Mouse (Mus musculus): Measurements from ENCODE around the gene a.
"Not testable (repeated sequence)": the region's sequence is repeated elsewhere in the genome, so short reads cannot be mapped to it uniquely, and the experiment has no call there.

a gene

DNA sequence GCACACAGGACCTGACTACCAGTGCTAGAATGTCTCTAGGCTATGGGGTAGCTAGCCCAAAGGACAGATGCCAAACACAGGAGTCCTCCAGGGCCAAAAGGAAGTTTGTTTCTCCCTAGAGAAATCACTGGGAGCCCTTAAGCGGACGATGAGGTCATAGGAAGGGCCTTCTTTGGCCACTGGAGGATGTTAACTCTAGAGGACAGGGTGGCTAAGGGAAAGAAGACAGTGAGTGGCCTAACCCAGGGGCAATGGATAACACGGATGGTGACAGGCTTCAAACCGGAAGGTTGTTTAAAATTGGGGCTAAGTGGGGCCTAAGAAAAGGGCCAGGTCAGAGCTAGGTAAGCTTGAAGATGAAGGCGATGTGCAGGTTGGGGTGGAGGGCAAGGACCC is 258.9 kb downstream of the a start:
- H3K36me3 ChIP-seq (ENCODE audit: control insufficient read depth, insufficient read depth, low read length, poor library complexity, severe bottlenecking): no peaks in the 10 kb centered on the region
- H3K27me3 ChIP-seq (ENCODE audit: control insufficient read depth, insufficient read depth, low read length, poor library complexity, severe bottlenecking): no peaks in the 10 kb centered on the region
- DNase-seq (ENCODE audit: low read depth, low spot score): no peak

DNA sequence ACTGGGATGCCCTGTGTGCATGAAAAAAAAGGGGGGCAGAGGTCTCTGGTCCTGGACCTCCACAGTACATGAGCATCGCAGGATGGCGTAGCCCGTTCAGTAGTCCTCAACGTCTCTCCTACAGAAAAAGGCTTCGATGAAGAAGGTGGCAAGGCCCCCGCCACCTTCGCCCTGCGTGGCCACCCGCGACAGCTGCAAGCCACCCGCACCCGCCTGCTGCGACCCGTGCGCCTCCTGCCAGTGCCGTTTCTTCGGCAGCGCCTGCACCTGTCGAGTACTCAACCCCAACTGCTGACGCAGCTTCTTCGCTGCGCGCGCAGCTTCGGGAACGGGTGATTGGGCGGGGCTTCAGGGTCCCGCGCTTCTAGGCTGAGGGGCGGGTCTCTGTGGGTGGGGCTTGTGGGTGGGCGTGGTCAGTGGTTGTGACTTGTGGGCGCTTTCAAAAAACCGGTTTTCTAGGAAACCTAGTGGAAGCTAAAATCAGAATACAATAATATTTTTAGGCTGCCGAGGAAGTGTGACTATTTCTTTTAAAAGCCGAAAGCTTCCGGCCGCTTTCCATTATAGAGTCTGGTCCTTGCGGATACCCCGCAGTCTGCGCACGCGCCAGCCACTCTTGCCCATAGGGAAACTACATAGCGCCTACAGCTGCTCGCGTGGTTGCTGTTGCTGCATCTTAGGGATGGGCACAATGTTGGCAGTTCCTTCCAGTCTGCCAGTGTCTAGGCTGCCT is 259.5 kb downstream of the a start:
- DNase-seq (ENCODE audit: low read depth, low spot score): peak; percentile 98
- no peaks in the 10 kb centered on the region for H3K36me3 ChIP-seq (ENCODE audit: control insufficient read depth, insufficient read depth, low read length, poor library complexity, severe bottlenecking)
- no peaks in the 10 kb centered on the region for H3K27me3 ChIP-seq (ENCODE audit: control insufficient read depth, insufficient read depth, low read length, poor library complexity, severe bottlenecking)

DNA sequence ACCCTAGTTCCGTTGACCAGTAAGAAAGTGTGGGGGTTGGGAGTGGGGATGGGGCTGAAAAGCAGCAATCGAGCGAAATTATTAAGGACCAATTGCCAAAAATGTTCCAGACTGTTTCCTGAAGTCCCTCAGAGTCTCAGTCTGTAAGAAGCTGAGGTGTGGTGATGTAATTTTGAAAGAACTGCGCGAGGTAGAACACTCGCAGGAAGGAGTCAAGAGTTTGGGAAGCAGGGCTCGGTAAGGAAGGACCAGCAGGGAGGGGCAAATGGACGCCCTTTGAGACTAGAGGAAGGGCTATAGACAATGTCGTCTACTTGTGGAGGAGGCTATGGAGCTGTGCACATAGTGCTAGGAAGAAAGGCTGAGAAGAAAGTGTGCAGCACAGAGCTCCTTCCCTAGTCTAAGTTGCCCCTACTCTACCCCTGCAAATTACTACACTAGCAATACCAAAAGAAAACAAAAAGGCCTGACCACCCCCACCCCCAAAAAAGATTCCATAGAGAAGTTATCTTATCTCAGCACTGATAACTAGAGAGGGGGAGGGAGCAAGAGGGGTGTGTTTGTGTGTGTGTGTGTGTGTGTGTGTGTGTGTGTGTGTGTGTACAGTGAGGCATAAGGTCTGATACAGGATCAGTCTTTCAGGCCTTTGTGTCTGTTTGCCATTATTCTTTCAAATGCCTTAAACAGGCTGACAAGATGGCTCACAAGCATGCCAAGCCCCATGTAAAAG is 260.6 kb downstream of the a start:
- no peaks in the 10 kb centered on the region for H3K36me3 ChIP-seq (ENCODE audit: control insufficient read depth, insufficient read depth, low read length, poor library complexity, severe bottlenecking)
- H3K27me3 ChIP-seq (ENCODE audit: control insufficient read depth, insufficient read depth, low read length, poor library complexity, severe bottlenecking): no peaks in the 10 kb centered on the region
- DNase-seq (ENCODE audit: low read depth, low spot score): no peak

DNA sequence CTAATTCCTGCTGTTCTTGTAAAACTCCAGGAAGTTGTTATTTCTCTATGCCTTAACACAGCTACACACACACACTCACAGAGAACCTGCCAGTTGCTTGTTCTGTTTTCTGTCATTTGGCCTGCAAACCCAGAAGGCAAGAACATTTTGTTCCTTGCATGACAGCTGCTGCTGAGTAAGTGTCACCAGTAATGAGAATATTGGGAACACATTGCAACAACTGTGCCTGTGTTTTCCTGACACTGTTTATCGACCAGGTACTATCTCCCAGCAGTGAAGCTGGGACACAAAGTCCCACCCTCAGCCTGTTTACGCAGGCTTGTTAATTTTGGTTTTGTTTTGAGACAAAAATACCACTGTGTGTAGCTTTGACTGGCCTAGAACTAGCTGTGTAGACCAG is 261.5 kb downstream of the a start:
- DNase-seq (ENCODE audit: low read depth, low spot score): no peak
- Histone ChIP-seq H3K27me3 (ENCODE audit: control insufficient read depth, insufficient read depth, low read length, poor library complexity, severe bottlenecking) (no peaks in the 10 kb centered on the region), H3K36me3 (ENCODE audit: control insufficient read depth, insufficient read depth, low read length, poor library complexity, severe bottlenecking) (no peaks in the 10 kb centered on the region)

DNA sequence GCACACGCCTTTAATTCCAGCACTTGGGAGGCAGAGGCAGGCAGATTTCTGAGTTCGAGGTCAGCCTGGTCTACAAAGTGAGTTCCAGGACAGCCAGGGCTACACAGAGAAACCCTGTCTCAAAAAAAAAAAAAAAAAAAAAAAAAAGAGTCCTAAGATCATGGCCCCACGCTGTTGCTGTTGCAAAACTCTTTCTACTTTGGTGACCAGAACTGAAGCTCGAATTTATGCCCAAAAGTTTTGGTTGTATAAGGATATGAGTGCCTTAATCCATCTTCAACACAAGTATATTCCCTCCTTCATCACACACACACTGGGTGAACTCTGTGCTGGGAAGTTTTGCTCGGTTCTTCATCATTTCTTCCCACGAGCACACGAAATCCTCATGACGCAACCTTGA is 262.3 kb downstream of the a start:
- not testable (repeated sequence) for DNase-seq (ENCODE audit: low read depth, low spot score); H3K27me3 ChIP-seq (ENCODE audit: control insufficient read depth, insufficient read depth, low read length, poor library complexity, severe bottlenecking); H3K36me3 ChIP-seq (ENCODE audit: control insufficient read depth, insufficient read depth, low read length, poor library complexity, severe bottlenecking)

DNA sequence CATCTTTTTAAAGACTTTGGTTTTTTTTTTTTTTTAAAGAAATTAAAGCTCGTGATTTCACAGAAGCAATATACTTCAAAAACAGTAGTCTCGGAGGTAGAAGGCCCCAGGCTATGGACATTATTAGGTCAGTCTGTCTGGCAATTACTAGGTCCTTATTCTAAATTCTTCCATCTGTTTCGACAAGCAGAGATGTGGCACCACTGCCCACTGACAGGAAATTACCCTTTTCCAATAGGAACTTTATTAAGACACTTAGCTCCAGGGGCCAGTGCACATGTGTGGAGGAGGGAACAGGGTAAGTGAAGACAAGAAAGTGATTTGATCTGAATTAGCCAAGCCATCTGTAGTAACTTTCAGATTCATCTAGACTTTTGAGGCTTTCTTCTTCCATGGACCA is 263.5 kb downstream of the a start:
- H3K27me3 ChIP-seq (ENCODE audit: control insufficient read depth, insufficient read depth, low read length, poor library complexity, severe bottlenecking): no peaks in the 10 kb centered on the region
- H3K36me3 ChIP-seq (ENCODE audit: control insufficient read depth, insufficient read depth, low read length, poor library complexity, severe bottlenecking): no peaks in the 10 kb centered on the region
- no peak for DNase-seq (ENCODE audit: low read depth, low spot score)

DNA sequence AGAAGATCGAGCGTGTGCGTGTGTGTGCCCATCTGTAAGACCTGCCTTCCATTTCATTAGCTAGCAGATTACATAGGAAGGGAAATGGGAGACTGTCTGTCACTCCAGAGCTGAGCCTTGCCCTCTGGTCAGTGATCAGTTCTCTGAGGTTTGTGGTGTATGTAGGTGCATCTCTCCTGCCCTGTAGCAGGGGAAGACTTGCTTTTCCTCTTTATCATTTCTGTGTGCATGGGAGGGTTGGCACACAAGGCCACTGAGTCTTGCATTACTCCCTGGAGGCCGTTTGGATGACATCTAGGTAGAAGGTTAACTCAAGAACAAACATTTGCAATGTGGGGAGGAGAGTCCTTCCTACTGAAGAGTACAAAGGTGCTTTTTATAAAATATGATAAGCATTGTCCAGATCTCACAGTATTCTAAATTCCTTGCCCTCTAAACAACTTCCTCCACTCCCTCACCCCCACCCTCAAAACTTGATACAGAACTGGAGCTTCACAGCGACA is 264.9 kb downstream of the a start:
- DNase-seq (ENCODE audit: low read depth, low spot score): no peak
- H3K27me3 ChIP-seq (ENCODE audit: control insufficient read depth, insufficient read depth, low read length, poor library complexity, severe bottlenecking): no peaks in the 10 kb centered on the region
- no peaks in the 10 kb centered on the region for H3K36me3 ChIP-seq (ENCODE audit: control insufficient read depth, insufficient read depth, low read length, poor library complexity, severe bottlenecking)

DNA sequence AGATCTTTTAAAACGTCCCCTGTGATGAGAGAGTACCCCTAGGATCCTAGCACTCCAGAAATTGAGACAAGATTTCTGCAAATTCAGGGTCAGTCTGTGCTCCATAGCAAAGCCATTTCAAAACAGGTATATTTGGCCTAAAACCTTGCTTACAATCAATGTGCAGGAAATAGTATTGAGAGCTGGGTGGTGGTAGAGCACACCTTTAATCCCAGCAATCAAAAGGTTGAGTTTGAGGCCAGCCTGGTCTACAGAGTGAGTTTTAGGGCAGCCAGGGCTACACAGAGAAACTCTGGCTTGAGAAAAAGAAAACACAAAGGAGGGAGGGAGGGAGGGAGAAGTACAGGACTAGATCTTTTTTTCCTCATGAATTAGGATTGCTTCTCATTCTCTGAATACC is 266.2 kb downstream of the a start:
- Histone ChIP-seq H3K36me3 (ENCODE audit: control insufficient read depth, insufficient read depth, low read length, poor library complexity, severe bottlenecking) (no peaks in the 10 kb centered on the region), H3K27me3 (ENCODE audit: control insufficient read depth, insufficient read depth, low read length, poor library complexity, severe bottlenecking) (no peaks in the 10 kb centered on the region)
- DNase-seq (ENCODE audit: low read depth, low spot score): no peak

DNA sequence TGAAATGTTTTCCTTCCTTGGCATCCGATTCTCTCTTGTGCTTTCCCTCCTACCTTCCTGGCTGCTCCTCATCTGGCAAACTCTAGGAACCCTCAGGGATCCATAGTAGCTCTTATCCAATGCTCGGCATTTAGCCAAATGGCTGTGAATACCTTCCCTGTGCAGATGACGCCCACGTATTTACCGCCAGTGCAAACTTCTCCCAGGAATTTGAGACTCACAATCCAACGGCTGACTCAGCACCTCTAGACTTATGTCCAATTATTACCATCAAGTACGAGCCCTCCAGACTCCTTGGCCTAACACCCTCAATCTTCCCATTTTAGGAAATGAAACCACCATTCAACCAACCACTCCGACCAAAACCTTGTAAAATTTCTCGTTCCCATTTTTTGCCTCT is 279.8 kb downstream of the a start:
- H3K36me3 ChIP-seq (ENCODE audit: control insufficient read depth, insufficient read depth, low read length, poor library complexity, severe bottlenecking): no peaks in the 10 kb centered on the region; the same call in none of the 2 replicates
- H3K27me3 ChIP-seq (ENCODE audit: control insufficient read depth, insufficient read depth, low read length, poor library complexity, severe bottlenecking): no peaks in the 10 kb centered on the region
- no peak for DNase-seq (ENCODE audit: low read depth, low spot score)

DNA sequence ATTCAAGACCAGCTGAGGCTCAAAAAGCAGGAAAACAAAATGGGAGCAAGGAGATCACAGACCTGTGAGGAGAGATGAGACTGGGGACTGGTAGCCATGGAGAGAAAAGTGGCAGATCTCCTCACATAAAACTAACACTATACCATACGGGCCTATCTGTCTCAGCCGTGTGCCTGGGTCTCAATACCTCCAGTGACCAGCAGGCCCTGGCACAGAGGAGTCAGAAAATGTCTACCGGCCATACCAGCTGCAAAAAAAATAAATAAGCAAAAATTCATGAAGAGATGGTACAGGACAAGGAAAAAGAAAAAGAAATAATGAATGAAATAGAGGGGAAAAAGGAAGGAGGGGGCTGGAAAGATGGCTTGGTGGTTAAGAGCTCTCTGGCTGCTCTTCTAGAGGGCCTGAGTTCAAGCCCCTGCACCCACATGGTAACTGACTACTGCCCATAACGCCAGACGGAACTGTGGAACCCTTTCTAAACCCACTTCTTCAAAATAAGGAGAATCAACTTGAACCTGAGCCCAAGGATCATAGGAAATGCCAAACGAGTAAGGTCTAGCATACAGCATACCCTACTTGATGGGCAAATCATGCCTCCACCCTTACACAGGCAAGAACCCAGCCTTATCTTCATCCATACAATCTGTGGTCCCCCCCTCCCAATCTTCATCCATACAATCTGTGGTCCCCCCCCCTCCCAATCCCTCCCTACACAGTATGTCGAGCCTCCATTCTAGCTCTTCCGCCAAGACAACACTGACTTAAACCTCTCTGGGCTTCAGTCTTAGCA is 281.3 kb downstream of the a start:
- Histone ChIP-seq H3K36me3 (ENCODE audit: control insufficient read depth, insufficient read depth, low read length, poor library complexity, severe bottlenecking) (no peaks in the 10 kb centered on the region; the same call in 1 of the 2 replicates), H3K27me3 (ENCODE audit: control insufficient read depth, insufficient read depth, low read length, poor library complexity, severe bottlenecking) (no peaks in the 10 kb centered on the region)
- DNase-seq (ENCODE audit: low read depth, low spot score): no peak

DNA sequence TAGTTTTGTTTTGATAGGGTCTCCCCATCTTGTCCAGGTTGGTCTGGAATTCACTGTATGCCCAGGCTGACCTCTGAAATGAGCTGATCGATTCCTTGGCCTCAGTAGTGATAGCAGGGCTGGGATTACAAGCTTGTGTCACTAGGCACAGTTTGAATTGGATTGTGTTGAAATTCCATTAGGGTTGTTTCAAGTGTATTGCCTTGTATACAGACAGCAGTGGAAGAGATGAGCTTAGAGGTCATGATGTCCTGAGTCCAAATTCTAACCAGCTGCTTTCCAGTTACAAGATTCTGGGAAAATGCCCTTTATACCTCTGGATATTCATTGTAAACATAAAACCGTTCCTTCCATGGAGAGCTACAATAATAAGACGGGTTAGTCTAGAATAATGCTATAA is 282.1 kb downstream of the a start:
- Histone ChIP-seq H3K36me3 (ENCODE audit: control insufficient read depth, insufficient read depth, low read length, poor library complexity, severe bottlenecking) (no peaks in the 10 kb centered on the region; the same call in 1 of the 2 replicates), H3K27me3 (ENCODE audit: control insufficient read depth, insufficient read depth, low read length, poor library complexity, severe bottlenecking) (no peaks in the 10 kb centered on the region)
- DNase-seq (ENCODE audit: low read depth, low spot score): no peak

DNA sequence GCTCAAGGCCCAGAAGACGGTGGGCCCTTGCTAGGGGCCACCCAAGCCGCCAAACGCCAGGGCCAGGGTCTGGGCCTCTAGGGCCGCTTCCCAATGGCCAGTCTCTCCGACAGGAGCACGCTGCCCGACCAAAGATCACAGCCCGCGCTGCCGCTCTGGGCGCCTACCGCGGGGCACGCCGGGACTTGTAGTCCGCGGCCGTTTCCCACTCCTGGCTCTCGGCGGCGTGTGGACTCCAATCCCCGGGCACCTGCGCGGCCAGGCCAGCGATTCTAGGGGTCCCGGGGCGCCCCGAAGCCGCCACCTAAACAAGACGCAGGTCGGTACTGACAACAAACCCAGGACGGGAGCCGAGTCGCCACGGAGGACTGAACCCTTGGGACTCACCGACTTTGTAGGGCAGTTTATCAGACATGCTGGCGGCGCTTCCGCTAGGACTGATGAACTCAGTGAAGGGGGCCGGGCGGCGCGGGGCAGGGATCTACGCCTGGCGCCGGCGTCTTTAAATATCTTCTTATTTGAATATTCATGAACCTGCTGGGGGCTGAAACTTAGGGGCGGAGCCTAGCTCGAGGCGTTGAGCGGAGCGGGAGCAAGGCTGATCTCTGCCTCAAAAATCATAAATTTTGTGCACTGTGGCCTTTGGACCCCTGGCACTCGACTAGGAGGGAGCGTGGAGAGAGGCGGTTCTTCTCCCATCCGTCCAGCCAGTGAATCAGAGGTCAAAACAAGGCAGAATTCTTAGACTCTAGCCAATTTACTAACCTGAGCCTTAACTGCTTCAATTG is 283.0 kb downstream of the a start, which contains the start of gene Ahcy:
TSS of gene Ahcy (minus strand) at position 520 of the 788 bp plus-strand sequence.
- DNase-seq (ENCODE audit: low read depth, low spot score): peak; percentile 89
- Histone ChIP-seq H3K27me3 (ENCODE audit: control insufficient read depth, insufficient read depth, low read length, poor library complexity, severe bottlenecking) (no peaks in the 10 kb centered on the region), H3K36me3 (ENCODE audit: control insufficient read depth, insufficient read depth, low read length, poor library complexity, severe bottlenecking) (no peaks in the 10 kb centered on the region)

DNA sequence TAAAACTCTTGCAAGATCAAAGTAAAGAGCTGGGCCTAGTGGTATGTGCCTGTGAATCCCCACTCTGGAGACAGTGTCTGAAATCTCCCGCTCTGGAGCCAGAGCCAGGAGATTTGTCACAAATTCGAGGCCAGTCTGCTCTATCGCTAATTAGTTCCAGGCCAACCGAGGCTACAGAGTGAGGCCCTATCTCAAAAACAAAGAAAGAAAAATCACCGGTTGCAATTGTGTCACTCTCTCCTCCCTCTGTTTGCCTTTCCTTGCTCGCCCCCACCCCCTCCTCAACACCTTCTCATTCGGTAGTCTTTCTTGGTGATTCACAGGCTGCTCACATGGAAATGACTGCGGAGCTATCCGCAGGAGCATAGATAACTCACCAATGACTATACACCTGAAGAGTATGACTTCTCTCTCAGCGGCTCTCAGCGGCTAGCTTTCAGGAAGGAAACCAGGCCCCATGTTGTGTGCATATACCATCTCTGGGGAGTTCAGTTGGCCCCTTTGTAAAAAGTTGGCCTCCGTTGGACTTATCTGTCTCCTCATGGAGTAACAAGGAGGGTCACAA is 283.6 kb downstream of the a start:
- Histone ChIP-seq H3K36me3 (ENCODE audit: control insufficient read depth, insufficient read depth, low read length, poor library complexity, severe bottlenecking) (no peaks in the 10 kb centered on the region), H3K27me3 (ENCODE audit: control insufficient read depth, insufficient read depth, low read length, poor library complexity, severe bottlenecking) (no peaks in the 10 kb centered on the region)
- DNase-seq (ENCODE audit: low read depth, low spot score): peak; percentile 20

DNA sequence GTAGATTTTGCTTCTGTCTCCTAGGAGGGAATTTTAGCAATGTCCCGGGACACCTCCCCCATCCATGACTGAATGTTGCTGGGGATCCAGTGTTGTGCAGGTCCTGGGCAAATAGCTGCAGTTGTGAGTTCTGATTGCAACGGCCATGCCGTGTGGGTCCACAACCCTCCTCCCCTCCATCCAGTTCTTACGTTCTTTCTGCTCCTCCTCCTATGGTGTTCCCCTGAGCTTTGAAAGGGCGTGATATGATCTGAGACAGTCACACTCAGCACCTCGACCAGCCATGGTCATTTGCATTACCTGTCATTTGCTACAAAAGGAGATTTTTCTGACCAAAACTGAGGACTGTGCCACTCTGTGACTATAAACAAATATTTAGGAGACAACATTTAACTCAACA is 284.4 kb downstream of the a start:
- no peak for DNase-seq (ENCODE audit: low read depth, low spot score)
- no peaks in the 10 kb centered on the region for H3K36me3 ChIP-seq (ENCODE audit: control insufficient read depth, insufficient read depth, low read length, poor library complexity, severe bottlenecking)
- no peaks in the 10 kb centered on the region for H3K27me3 ChIP-seq (ENCODE audit: control insufficient read depth, insufficient read depth, low read length, poor library complexity, severe bottlenecking)
